Mouse (Mus musculus): ENCODE data around the gene Fcor.

- TF ChIP-seq POLR2A (IDR thresholded peaks at IDR 0.05; ENCODE audit: low read depth, low read length) (no peak), CTCF (conservative IDR thresholded peaks at IDR 0.05; ENCODE audit: insufficient read depth, insufficient read length, low read depth, low read length) (no peak)
These were observed 6.7 kb downstream of the Fcor start, which contains the start of gene Mcemp1 for GRCm38 (mm10) chr8:3665507-3665906.
